Mouse (Mus musculus): ENCODE results near the gene Coq10b.

The Coq10b gene

GRCm38 (mm10) chr1:55108473-55108872 lies 55.9 kb downstream of the Coq10b start:
- no peak for DNase-seq (ENCODE audit: low read depth, low spot score)
- no peaks in the 10 kb centered on the region for H3K27me3 ChIP-seq (ENCODE audit: control insufficient read depth, insufficient read depth, low read length, poor library complexity, severe bottlenecking)
- H3K36me3 ChIP-seq (ENCODE audit: control insufficient read depth, insufficient read depth, low read length, poor library complexity, severe bottlenecking): no peaks in the 10 kb centered on the region

GRCm38 (mm10) chr1:55109066-55109766 lies 56.6 kb downstream of the Coq10b start:
- DNase-seq (ENCODE audit: low read depth, low spot score): no peak
- Histone ChIP-seq H3K27me3 (ENCODE audit: control insufficient read depth, insufficient read depth, low read length, poor library complexity, severe bottlenecking) (no peaks in the 10 kb centered on the region), H3K36me3 (ENCODE audit: control insufficient read depth, insufficient read depth, low read length, poor library complexity, severe bottlenecking) (no peaks in the 10 kb centered on the region)

Measured in splenic B cell, adult 2 months (primary cell).